Mouse (Mus musculus) retina, embryonic 14.5 days (tissue): ENCODE measurements around the gene Zfp541.

Source experiments
- DNase-seq: peaks from one replicate; pipeline ENCODE4 v3.0.0-alpha.2; 2015; ENCODE audit warnings: low spot score

Gene Zfp541

GRCm38 (mm10) chr7:16080581-16080980 is 19.0 kb downstream of the Zfp541 start:
- DNase-seq = no peak

DNA sequence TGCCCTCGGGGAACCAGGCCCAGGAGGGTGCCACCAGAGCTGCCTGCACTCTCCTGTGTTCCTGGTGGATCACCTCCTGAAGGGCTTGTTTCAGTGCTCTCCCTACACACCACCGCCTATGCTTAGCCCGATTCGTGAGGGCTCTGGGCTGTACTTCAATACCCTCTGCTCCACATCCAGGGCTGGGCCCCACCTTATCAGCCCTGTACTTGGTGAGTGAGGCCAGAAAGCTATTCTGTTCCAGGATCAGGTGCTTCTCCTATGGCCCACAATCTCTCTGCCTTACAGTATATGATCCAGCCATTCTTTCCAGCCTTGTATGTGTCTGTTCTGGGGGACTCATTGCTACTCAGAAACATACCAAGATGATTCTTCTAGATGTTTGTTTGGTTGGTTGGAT is 21.7 kb downstream of the Zfp541 start:
- DNase-seq = no peak

DNA sequence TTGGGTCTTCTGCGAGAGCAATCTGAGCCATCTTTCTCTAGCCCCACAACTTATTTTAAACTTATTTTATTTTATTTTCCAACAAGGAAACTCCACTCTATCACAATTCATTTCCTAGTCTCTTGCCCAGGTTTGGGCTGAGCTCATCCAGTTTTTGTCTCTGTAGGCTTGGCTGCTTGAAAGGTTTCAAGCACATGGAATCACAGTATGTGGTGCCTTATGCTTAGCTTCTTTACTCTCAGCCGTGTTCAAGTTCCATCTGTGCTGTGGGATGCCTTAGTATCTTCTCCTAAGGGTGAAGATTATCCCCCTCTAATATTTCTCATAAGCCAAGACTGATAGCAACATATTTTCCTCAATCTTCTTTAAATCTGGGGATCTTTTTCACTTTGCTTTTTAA is 26.0 kb downstream of the Zfp541 start:
- DNase-seq = no peak

DNA sequence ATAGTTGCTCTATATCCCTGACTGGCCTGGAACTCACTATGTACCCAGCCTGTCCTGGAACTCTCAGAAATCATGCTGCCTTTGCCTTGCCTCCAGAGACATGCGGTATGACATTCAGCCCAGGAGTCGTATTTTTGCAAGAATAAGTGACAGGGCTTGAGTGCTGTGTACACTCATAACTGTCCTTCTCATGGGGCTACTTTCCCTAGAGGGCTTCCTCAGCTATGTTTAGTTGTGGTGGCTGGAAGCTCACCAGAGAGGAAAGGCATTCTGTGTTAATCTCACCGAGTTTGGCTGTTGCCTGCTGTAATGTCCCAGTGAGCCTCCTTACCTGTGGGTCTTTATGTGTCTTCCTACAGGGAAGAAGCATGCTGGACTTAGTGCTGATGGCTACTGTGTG is 33.0 kb downstream of the Zfp541 start:
- no peak for DNase-seq

DNA sequence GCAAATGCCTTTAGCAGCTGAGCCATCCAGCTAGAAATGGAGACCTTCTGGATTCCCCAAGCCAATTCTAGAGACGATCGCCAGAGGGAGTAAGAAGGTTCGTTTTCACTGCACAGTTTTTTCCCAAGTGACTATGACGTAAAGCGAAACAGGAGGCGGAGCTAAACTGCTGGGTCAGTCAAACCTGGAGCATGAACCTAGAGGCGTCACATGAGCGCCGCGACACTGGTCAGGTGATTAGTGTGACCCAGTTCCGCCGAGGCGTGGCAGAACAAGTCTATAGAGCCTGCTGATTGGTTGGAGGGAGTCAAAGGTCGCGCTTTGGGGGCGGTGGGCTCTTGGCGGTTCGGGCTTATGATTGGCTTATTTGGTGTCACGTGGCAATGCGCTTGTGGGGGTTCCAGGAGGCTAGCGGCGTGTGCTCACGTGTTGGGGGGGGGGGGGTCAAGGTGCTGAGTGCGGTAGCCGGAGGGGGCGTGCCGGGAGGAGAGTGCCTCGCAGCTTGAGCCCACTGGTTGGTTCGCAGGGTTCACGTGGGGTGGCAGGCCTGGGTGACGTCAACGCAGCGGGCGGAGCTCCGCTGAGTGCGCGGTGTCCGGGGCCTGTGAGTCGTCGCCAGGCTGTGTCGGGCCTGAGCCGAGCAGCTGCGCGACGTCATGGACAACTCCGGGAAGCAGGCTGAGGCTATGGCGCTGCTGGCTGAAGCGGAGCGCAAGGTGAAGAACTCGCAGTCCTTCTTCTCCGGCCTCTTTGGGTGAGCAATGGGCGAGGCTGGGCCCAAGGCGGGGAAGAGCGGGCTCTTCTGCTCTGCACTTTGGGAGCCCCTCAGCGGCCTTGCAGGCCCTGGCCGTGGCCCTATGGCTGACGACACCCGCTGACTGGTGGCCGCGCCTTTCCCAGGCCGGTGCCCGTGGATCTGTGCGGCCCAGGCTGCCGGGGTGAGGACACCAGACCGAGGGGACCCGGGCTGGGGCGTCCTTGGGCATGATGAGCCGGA is 36.7 kb downstream of the Zfp541 start, which contains the start of gene Napa:
Napa (plus strand) TSS at position 438 of the 997 bp plus-strand sequence.
- peak; percentile 99 for DNase-seq

DNA sequence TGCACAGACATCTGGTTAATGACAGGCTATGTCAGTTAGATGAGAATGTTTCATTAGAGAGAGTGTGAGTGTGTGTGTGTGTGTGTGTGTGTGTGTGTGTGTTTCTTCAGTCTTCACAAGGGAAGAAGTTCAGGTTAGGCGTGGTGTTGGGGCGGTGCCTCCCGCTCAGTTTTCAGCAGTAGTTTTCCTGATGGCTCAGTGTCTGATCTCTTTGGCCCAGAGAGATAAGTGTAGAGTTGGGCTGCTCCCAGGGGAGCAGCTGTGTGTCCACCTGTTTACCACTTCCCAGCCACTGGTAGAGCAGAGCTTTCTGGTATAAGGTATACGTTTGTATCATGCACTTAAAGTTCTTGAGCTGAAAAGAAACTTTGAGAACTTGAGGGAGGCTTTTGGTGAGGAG is 38.3 kb downstream of the Zfp541 start:
- DNase-seq = no peak

- DNase-seq = no peak
Measured at GRCm38 (mm10) chr7:16101081-16101480, 39.5 kb downstream of the Zfp541 start.

DNA sequence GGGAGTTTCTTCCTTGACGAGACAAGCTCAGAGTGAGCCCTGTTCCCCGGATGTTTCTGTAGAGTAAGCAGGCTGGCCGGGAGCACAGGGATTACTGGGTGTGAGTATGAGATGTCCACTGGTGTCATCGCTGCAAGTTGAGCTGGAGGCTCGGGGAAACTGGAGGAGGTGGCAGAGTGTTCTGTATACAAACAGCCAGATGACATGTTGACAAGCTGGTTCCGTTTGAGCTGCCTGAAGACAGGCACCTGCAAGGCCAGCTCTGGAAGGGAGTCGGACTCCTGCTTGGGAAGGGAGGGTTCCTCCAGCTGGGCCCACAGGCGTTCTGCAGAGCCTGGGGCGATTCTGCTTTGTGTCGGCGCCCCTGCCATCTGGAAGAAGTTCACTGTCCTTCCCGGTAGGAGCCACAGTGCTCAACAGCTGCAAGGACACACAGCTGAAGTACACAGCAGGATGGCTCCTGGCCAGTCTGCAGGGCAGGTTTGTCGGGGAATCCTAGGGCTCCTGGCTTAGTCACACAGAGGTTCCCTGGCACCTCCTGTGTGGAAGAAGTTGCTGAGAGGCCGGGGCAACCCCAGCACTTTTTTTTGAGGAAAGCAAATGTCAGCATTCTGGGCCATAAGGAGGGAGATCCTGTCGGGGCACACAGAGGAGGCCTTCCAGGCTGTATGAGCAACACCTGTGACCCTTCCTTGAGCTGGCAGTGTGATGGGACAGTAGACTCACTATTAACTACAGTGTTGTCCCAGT is 40.3 kb downstream of the Zfp541 start:
- DNase-seq = no peak

- no peak for DNase-seq
Measured at GRCm38 (mm10) chr7:16102686-16103226, 41.1 kb downstream of the Zfp541 start.

- DNase-seq = peak; percentile 12
Measured at GRCm38 (mm10) chr7:16103760-16104159, 42.1 kb downstream of the Zfp541 start.

GRCm38 (mm10) chr7:16104611-16105388 is 43.2 kb downstream of the Zfp541 start:
- DNase-seq = peak; percentile 6

GRCm38 (mm10) chr7:16108886-16109542 is 47.4 kb downstream of the Zfp541 start:
- no peak for DNase-seq

DNA sequence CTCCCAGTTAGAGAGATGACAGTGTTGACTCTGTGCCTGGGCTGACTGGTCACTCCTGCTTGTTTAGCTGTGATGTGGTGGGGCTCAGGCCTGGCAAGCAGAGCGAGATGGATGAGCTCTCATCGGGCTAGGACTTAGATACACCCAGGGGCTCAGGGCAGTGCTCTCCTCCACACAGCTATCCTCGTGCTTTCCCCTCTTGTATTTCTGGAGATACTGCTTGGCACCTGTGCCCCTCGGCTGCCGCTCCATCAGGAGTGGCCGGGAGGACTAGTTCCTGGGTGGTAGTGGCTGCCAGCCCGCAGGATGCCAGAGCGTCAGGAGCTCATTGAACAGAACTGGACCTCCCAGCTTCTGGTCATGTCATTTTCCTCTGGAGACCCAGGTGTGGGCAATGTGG is 48.5 kb downstream of the Zfp541 start:
- no peak for DNase-seq

- DNase-seq = no peak
Measured at GRCm38 (mm10) chr7:16111284-16112090, 49.9 kb downstream of the Zfp541 start.

DNA sequence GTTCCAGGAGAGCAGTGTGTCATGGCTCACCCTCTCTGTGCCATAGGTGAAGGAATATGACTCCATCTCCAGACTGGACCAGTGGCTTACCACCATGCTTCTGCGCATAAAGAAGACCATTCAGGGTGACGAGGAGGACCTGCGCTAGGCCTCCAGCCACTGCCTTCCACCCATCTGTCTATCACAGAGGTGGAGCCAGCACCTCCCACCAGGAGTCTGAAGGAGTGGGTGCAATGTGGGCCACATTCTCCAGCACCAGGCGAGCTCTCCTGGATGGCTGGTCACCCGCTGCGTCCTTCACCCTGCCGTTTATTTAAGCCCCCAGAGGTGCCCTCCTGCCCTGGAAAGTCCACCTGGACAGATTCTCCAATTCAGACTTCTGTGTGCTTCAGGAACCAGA is 54.8 kb downstream of the Zfp541 start:
- no peak for DNase-seq

DNA sequence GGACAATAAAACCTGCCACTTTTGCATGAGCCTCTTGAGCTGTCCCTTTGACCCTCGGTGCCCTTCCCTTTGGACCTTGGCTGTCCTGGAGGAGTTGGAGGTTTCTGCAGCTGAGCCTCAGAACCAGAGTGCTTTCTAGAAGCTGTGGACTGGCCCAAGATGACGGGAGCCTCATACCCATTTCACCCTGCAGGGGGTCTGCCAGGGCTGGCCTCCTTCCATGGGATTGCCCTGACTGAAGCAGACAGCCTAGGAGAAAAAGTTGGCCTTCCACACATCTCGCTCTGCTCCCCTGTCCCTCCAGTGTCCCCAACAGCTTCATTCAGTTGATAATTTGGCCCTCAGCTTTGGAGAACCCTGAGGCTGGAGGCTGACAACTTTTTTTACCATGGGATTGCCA is 55.5 kb downstream of the Zfp541 start:
- no peak for DNase-seq

- peak; percentile 95 for DNase-seq
Measured at GRCm38 (mm10) chr7:16119569-16120261, 58.1 kb downstream of the Zfp541 start, which contains the start of gene Kptn. Kptn (plus strand) TSS chr7:16119895.

GRCm38 (mm10) chr7:16120262-16120600 is 58.6 kb downstream of the Zfp541 start:
- DNase-seq = no peak

DNA sequence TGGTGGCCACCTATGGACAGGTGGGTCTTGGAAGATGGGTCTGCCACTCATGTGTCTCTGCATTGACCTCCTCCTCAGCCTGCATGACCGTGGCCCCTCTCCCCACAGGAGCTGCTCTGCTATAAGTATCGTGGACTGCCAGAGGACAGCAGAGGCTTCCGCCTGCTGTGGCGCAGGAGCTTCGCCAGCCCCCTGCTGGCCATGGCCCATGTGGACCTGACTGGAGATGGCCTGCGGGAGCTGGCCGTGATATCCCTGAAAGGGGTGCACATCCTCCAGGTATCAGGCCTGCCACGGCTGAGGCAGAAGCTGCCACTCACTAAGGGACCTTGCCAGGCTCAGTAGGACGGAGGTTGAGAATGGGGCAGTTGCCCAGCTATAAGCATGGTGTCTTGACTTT is 64.2 kb downstream of the Zfp541 start:
- no peak for DNase-seq

DNA sequence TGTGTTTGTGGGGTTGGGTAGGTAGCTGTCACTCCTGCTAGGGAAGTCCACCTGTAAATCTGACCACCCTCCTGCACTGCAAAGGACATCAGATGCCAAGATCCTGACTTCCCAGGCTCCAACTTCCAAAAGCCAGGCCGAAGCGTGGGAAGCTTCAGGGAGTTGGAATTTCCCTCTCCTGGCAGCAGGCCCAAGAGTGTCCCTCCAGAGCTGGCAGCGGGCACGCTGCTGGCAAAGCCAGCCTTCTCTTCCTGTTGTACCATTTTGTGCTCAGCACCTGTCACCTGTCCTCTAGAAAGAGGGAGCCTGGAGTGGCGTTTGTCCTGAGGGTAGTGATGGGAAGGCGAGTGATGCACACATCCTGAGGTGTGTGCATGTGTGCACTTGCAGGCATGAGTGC is 66.7 kb downstream of the Zfp541 start:
- no peak for DNase-seq
